Mouse (Mus musculus): ENCODE results near the gene Pvalb.

Gene Pvalb

DNA sequence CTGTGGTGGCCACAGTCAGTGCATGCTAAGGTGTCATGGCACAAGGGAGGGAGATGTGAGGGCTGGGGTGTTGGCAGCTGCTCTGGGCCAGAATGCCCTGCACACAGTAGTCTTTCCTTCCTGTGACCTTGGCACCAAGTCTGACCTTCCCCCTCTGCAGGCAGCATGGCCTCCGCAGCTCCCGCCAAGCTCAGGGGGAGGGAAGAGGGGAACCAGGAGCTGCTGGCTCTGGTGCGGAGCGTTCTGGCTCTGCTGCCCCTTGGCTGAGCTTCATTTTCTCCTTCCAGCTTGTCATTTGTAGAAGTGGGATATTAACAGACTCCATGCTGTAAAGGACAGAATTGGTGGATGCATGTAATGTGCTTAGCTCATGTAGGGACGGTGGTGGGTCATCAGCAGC is 47.9 kb downstream of the Pvalb start:
- no peak for DNase-seq (ENCODE audit: low read depth)

DNA sequence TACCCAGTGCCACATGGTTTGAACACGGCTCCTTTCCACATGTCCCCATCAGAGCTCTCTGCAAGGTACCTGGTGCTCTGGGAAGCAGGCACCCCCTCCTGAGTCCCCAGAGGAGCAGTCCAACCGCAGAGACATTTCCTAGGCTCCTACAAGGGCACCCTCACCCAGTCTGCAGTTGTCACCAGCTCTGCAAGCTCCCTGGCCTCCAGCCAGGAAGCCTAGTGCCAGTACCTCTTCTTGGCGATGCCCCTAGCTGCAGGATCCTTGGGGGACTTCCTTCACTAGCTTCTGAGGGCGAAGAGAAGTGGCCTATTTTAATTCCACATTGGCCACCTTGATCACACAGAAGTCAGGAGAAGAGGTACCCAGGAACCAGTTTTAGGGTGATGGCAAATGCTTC is 48.4 kb downstream of the Pvalb start:
- no peak for DNase-seq (ENCODE audit: low read depth)

DNA sequence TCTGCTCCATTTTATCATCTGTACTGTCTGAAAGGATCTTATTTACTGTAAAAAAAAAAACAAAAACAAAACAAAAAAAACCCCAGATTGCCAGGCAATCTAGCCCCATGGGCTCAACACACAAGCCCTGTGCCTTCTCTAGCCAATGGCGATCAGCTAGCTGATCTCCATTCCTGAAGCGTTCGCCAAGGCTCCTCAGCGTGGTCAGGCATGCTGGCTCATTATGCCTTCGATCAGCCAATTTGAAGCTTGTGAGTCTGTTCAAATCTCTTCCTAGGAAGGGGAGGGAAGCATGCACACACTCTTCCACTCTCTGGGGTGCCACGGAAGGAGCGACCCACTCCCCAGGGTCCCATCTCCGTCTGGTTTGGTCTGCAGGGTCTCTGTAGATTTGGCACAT is 48.9 kb downstream of the Pvalb start:
- DNase-seq (ENCODE audit: low read depth), result no peak

DNA sequence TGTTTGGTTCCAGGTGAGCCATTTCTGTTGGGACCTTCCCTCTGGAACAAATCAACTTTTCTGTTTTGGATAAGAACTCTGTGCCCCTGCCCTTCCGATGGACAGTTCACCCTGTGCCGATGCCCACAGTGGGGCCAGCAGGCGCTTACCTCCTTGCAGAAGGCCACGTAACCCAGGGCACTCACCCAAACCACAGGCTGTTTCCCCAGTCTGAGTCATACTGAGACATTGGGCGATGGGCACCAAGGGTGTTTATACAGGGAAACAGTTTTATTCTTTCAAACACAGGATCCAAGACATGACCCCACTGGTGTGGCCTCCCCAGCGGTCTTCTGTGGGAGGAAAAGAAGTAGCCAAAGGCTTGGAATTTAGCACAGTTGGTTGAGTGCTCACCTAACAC is 50.8 kb downstream of the Pvalb start:
- no peak for DNase-seq (ENCODE audit: low read depth)

DNA sequence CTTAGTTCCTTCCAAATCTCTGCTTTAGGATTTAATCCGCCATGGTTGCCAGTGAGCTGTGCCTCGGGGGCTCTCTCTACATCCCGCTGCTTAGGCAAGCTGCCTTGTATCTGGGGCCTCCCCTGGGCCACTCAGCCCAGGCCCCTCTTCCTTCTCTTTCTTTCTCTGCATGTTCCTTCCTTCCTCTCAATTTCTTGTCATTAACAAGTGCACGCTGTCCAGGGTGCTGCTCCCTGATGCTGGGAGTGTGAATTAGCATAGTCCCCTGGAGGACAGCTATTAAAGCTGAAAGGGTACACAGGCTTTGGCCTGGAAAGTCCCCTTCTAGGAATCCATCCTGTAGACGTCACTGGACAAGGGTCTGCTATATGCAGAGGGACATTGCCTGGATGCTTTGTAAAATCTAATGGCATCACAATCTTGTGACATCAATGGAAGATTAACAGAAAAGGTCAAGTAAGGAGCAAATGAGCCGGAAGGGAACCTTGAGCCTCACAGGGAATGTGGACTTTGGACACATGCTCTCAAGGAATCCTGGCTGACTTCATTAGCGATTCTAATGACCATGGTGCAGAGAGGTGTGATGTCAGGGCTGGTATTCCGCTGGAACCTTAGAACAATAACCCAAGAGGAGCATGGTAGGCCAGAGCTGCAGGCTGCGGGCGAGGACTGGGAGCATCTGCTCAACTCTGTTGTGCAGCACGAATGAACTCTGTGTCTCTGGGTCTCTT is 53.0 kb downstream of the Pvalb start:
- no peak for DNase-seq (ENCODE audit: low read depth)

DNA sequence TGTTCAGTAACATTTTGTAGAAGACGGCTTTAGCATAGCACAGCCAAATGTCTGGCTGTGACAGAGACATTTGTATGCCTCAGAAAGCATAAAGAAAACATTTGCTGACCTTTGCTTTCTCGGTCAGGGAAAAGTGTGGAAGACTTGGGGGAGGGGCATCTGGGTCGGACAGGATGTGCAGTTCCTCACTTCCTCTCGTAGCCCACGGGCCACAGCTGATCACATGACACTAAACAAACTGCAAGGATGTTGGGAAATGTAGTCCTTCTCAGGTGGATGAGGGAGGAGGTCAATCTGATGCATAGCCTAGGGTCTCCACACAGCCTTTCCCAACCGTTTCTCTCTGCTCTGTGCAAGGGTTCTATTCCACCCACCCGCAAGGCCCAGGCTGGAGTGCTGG is 57.6 kb downstream of the Pvalb start:
- DNase-seq (ENCODE audit: low read depth), result no peak
